Mouse (Mus musculus): ENCODE data around the gene Tbpl2.
A peak's percentile ranks its signal among the peaks of the same experiment; 100 is the strongest.

The Tbpl2 gene

DNA sequence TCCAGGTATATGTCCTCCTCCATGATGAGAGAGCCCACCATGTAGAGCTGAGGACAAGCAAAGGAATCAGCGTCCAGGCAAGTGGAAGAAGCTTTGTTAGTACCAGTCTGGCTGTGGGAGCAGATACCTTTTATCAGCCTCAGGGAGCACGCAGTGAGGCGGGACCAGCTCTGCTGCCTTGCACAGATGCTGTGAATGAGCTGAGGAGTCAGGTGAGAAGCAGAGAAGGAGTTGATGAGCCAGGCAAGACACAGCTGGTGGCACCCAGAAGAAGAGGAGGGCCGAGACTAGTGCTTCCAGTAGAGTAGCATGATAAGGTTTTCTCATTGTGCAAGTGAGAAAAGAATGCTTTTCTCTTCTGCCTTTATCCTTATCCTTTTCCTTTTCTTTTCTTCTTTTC lies at the start of gene Tbpl2:
Tbpl2 (minus strand) TSS at position 101 of the 400 bp plus-strand sequence.
- no peak for DNase-seq

DNA sequence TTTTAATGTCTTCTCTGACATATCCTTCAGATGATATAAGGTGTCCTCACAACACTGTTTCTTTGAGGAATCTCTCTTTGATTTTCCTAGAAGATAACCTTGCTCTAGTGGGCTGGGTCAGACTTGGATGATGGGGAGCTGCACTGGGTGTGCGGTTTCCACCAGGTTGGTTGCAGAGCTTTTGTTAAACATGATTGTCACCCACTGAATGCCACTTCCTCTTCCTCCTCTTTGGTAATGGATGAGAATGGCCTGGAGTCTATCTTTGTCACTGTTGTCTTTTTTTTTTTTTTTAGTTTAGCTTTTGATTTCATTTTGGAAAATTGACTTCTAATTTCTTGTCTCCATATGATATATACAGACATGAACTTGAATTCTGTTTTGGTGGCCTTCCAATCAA lies 38.0 kb upstream of the Tbpl2 start:
- DNase-seq: no peak

DNA sequence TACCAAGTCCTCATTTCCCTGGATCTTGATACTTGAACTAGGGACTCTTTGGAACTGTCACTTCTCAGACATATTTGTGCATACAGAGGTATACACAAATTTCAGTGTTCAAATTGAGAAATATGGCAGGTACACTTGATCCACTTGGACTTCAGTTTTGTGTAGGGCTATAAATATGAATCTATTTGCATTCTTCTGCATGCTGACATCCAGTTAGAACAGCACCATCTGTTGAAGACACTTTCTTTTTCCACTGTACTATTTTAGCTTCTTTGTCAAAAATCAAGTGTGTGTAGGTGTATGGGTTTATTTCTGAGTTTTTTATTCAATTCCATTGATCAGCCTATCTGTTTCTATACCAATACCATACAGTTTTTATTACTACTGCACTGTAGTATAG lies 12.7 kb upstream of the Tbpl2 start:
- no peak for DNase-seq

DNA sequence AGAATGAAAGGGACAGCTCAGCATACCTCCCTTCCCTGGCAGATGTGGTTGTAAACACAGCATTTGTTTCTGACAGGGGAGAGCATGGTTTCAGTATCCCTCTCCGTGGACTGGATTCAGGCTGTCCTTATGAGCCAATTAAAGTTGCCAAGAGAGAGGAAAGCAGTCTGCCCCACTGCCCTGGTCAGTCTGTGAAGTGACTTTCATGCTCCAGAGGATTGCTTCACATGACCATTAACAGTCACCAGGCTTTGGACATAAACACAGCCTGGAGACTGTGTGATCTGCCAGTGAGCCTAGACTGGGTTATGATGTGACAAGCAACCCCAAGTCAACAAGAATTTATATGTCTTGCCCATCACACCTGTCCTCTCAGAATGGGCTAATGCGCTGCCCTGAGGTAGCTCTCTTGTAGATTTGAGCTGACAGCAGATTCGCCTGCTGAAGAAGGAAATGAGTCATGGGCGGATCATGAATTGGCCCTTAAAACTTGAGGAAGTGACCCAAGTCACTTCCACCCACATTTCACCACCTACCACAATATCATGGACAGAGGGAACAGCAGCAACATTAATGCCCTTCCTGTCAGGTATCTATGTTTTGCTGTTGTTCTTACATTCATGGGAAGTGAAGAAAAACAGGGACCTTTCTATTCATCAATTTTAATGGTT lies 7.4 kb upstream of the Tbpl2 start:
- no peak for DNase-seq

DNA sequence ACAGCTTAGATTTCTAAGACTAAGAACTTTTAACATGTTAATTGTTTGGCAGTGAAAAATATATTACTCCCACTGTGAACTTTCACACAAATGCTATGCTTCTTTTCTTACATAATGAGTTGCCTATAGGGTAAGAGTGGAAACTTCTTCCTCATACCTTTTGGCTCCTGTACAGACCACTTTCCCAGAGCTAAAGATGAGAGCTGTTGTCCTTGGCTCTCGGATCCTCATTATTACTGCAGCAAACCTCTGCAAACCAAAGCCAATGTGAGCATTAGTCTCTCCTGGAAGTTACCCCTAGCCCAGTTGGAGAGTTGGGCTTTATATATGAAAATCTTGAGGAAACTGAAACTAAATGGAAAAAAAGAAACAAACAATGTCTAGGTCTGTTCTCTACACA lies 5.5 kb downstream of the Tbpl2 start:
- no peak for DNase-seq

DNA sequence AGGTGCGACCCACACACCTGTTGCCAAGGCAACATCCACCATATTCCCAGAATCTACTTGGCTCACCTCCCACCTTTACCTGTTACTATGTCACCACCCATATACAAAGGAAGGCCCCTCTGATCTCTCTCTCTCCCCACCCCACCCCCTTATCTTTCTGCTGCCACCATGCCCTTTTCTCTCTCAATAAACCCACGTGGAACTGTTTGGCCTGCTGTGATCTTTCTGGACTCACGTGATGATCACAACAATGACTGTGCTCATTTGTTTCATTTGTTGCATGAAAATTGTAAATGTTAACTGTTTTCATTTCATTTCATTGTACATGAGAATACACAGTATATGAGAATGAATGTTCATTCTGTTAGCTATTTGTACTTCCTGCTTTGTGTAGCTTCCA lies 45.9 kb downstream of the Tbpl2 start:
- DNase-seq: no peak

DNA sequence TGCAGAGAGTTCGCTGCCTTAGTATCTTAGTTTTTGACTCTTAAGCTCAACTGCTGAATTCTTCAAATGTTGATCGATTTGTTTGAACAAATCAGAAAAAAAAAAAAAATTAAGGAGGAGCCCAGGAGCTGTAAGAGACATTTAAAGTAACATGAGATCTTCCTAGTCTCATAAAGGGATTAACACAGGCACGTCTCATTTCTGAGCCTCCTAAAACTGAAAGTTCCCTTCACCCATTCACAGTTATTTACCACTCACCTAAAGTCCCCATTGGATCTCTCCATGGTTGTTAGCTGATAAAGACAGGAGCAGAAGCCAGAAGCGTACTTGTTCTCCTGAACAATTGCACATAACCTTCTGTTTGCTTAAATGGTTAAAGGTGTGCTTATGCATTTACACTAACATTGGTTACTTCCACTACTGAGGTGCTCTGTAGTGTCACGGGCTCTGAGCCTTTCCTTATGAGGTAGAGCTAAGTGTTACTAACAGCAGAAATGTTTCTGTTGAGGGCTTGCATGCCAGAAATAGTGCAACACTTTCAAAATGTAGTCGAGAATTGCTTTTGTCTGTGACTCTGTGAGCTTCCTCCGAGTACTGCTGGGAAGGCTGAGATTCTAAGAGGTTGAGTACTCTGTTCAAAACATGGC lies 46.9 kb downstream of the Tbpl2 start, which contains the start of gene Hnmt:
Hnmt (minus strand) TSS at position 51 of the 647 bp plus-strand sequence.
- DNase-seq: no peak

DNA sequence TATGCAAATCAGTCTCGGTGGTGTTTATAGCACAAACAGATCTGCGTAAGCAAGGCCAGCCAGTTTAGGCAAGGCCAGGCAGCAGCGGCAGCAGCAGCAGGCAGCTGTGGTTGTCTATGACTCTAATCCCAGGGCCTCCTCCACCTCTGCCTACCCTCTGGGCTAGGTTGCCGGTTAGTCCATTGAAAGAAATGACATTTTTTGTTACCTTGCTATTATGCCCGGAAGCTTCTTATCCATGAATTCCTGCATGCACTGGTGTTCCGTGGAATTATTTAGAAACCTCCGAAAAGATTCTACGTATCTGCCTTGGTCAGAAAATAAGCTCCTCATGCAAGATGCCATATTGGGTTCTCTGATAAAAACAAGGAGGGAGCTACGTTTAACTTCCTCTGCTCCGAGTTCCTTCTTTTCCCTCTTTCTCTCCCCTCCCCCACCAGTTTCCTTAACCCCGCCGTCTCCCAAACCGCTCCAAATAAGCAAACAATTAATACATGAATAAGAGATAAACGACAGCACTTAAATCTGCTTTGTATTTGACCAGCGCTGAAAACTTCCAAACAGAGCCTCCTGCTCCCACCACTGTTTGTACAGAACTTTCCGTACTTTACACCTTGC lies 47.8 kb downstream of the Tbpl2 start:
- peak; percentile 3 for DNase-seq

DNA sequence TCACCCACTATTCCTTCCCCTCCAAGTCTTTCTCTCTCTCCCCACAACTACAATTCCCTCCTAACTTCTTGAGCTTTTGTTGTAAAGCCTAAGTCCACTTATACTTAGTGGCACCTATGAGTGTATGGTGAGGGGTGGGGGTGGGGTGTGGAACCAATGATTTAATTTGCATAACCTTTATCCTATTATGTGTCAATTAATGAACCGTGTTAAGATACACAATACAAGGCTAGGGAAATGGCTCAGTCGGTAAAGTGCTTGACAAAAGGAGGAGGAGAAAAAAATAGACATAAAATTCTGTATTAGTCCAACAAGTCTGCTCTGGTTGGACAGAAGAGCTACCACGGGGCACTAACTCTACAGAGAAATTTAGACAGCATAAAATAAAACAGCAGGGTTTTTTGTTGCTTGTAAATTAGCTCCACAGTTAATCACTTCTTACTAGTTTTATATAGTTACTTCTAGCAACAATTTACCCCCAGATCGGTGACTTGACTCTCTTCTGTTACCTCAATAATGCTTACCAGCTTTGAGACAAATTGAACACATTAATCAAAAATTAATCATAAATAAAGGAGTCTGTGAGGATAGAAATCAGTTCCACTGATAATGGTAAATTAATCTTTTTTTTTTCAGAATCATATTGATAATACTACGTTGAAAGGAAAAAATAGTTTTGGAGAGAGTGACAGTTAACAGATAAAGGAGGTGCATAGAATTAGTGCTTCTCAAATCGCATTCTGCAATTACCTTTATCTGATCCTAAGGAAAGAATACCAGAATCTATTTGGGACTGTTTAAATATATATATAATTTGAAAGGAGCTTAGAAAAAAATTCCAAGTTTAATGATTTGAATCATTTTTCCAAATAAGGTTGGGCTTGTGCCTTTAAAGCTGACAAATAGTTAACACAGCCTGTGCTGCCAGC lies 48.6 kb downstream of the Tbpl2 start:
- no peak for DNase-seq

DNA sequence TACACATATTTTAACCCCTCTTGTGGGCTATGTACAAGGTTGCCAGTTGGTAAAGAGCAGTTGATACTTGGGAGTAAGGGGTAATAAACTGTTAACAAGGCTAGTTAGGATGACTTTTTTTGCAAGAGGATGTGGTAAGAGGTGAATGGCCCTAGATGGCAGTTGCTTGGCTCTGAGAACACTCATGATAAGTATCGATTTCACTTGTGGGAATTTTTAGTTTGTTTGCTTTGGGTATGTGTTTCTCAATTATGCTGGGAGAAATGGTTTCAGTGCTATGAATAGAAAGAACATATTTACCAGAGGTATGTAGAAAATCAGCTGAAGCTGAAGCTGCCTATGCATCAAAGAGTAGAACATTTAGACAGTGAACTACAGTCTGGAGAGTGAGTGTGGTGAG lies 53.5 kb downstream of the Tbpl2 start:
- DNase-seq: no peak

DNA sequence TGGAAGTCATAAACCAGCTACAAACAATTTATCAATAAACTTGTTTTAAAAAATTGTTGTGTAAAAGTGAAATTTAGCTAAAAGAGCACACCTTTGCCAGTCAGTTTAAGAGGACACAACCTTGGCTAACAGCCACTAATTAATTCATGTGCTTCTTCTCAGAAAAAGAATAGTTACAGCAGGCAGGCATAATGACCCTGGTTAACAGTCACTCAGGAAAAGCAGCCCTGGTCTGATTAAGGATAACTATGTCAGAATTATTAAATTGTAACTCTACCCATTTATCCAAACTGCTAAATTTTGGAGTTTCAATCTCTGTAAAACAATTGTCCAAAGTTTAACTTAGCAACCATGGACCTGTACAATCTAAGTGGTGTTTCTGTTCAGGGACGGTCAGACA lies 55.9 kb downstream of the Tbpl2 start:
- DNase-seq: no peak
